Mouse (Mus musculus) neural tube, embryonic 10.5 days (tissue): ENCODE measurements around the gene Mrgpra2a.
"Not testable (repeated sequence)": the region's sequence is repeated elsewhere in the genome, so short reads cannot be mapped to it uniquely, and the experiment has no call there.

Experiments used
- DNase-seq: peaks from one replicate; pipeline ENCODE4 v3.0.0-alpha.2; 2017; ENCODE audit warnings: low spot score; ENCODE audit errors: extremely low spot score

Gene Mrgpra2a

GRCm38 (mm10) chr7:47452015-47452414, at the start of gene Mrgpra2a:
Mrgpra2a (minus strand) TSS chr7:47452139.
- not testable (repeated sequence) for DNase-seq

- DNase-seq = not testable (repeated sequence)
Observed at GRCm38 (mm10) chr7:47491266-47491665, 39.3 kb upstream of the Mrgpra2a start.

- DNase-seq = not testable (repeated sequence)
Observed at GRCm38 (mm10) chr7:47489438-47489837, 37.5 kb upstream of the Mrgpra2a start.

GRCm38 (mm10) chr7:47483181-47483580, 31.2 kb upstream of the Mrgpra2a start:
- DNase-seq = not testable (repeated sequence)

- DNase-seq = not testable (repeated sequence)
Observed at GRCm38 (mm10) chr7:47473904-47474303, 22.0 kb upstream of the Mrgpra2a start.

GRCm38 (mm10) chr7:47465278-47465981, 13.5 kb upstream of the Mrgpra2a start:
- DNase-seq = not testable (repeated sequence)

GRCm38 (mm10) chr7:47445729-47446128, 6.2 kb downstream of the Mrgpra2a start:
- DNase-seq = not testable (repeated sequence)

GRCm38 (mm10) chr7:47436463-47436862, 15.5 kb downstream of the Mrgpra2a start:
- not testable (repeated sequence) for DNase-seq

- not testable (repeated sequence) for DNase-seq
Observed at GRCm38 (mm10) chr7:47427815-47428508, 24.0 kb downstream of the Mrgpra2a start.

- no peak for DNase-seq
Observed at GRCm38 (mm10) chr7:47410602-47411001, 41.3 kb downstream of the Mrgpra2a start.

- DNase-seq = no peak
Observed at GRCm38 (mm10) chr7:47409545-47409944, 42.4 kb downstream of the Mrgpra2a start.

- no peak for DNase-seq
Observed at GRCm38 (mm10) chr7:47401125-47401524, 50.8 kb downstream of the Mrgpra2a start.
